Mouse (Mus musculus) large intestine, adult 2 months (tissue): ENCODE data around the gene 6430571L13Rik. TPM values are rescaled to one million over a fixed set of nuclear protein-coding genes. Genes with fewer than 3 reads are reported as not detected.
A peak's percentile ranks its signal among the peaks of the same experiment; 100 is the strongest.

Experiments used
- DNase-seq: peaks from one replicate; pipeline ENCODE4 v3.0.0-alpha.2; 2012; ENCODE audit warnings: low read depth, low spot score
- WGBS: fragments of 180-500 bp; shearing (Covaris S2); methylation state at CpG from one replicate; pipeline ENCODE4 v1.1.7; 2018; 5-methylcytosine and 5-hydroxymethylcytosine counted together
- polyA plus RNA-seq: library from polyadenylated mRNA; depleted of rRNA; stranded (reverse); fragments of >200 nt; gene quantifications from 2 replicates; pipeline ENCODE4 v1.2.3, GENCODE M21; 2012

The 6430571L13Rik gene
- polyA plus RNA-seq, 1 experiment, result 0.16 TPM

GRCm38 (mm10) chr9:107334356-107334755 is 6.0 kb upstream of the 6430571L13Rik start:
- DNase-seq, result no peak
- WGBS, result 91% methylated on average over 6 of the region's 6 CpGs

- WGBS, result 81% methylated on average over 5 of the region's 5 CpGs
- no peak for DNase-seq
Measured at GRCm38 (mm10) chr9:107335046-107335445, 5.4 kb upstream of the 6430571L13Rik start.

- 4% methylated on average over 5 of the region's 5 CpGs for WGBS
- no peak for DNase-seq
Measured at GRCm38 (mm10) chr9:107335909-107336308, 4.5 kb upstream of the 6430571L13Rik start.

- no peak for DNase-seq
- WGBS, result 82% methylated on average over 6 of the region's 6 CpGs
Measured at GRCm38 (mm10) chr9:107336386-107336785, 4.0 kb upstream of the 6430571L13Rik start.

GRCm38 (mm10) chr9:107338172-107338883 is 2.1 kb upstream of the 6430571L13Rik start, which contains the start of gene Hemk1:
Hemk1 (minus strand) TSS chr9:107338350.
- peak; percentile 53 for DNase-seq
- 3% methylated on average over 30 of the region's 30 CpGs for WGBS

- 43% methylated on average over 12 of the region's 12 CpGs for WGBS
- no peak for DNase-seq
Measured at GRCm38 (mm10) chr9:107340911-107341645, 676 bp downstream of the 6430571L13Rik start.

GRCm38 (mm10) chr9:107342201-107342709 is 1.9 kb downstream of the 6430571L13Rik start:
- WGBS, result 85% methylated on average over 11 of the region's 11 CpGs
- no peak for DNase-seq

GRCm38 (mm10) chr9:107343146-107343943 is 2.9 kb downstream of the 6430571L13Rik start:
- WGBS, result 55% methylated on average over 8 of the region's 8 CpGs

GRCm38 (mm10) chr9:107344027-107344426 is 3.6 kb downstream of the 6430571L13Rik start:
- 64% methylated on average over 6 of the region's 6 CpGs for WGBS
- no peak for DNase-seq

More at GRCm38 (mm10) chr9:107343146-107343943, 2.9 kb downstream of the 6430571L13Rik start:
- DNase-seq, result no peak

- WGBS, result 73% methylated on average over 8 of the region's 8 CpGs
- no peak for DNase-seq
Measured at GRCm38 (mm10) chr9:107346081-107346480, 5.7 kb downstream of the 6430571L13Rik start.

GRCm38 (mm10) chr9:107347586-107348183 is 7.3 kb downstream of the 6430571L13Rik start:
- WGBS, result 67% methylated on average over 9 of the region's 9 CpGs
- DNase-seq, result no peak

GRCm38 (mm10) chr9:107349321-107349720 is 8.9 kb downstream of the 6430571L13Rik start:
- WGBS, result 41% methylated on average over 7 of the region's 7 CpGs

GRCm38 (mm10) chr9:107354826-107355225 is 14.4 kb downstream of the 6430571L13Rik start:
- DNase-seq, result no peak
- 73% methylated on average over 1 of the region's 1 CpGs for WGBS

More at GRCm38 (mm10) chr9:107349321-107349720, 8.9 kb downstream of the 6430571L13Rik start:
- DNase-seq, result no peak

GRCm38 (mm10) chr9:107355870-107356765 is 15.7 kb downstream of the 6430571L13Rik start:
- 36% methylated on average over 7 of the region's 7 CpGs for WGBS
- DNase-seq, result no peak

GRCm38 (mm10) chr9:107357651-107358050 is 17.2 kb downstream of the 6430571L13Rik start:
- DNase-seq, result no peak
- WGBS, result 28% methylated on average over 5 of the region's 5 CpGs

- 19% methylated on average over 3 of the region's 3 CpGs for WGBS
Measured at GRCm38 (mm10) chr9:107360989-107361388, 20.6 kb downstream of the 6430571L13Rik start.

GRCm38 (mm10) chr9:107366644-107367043 is 26.2 kb downstream of the 6430571L13Rik start:
- WGBS, result 3% methylated on average over 3 of the region's 3 CpGs
- peak; percentile 31 for DNase-seq

More at GRCm38 (mm10) chr9:107360989-107361388, 20.6 kb downstream of the 6430571L13Rik start:
- no peak for DNase-seq

- WGBS, result 77% methylated on average over 1 of the region's 1 CpGs
- DNase-seq, result no peak
Measured at GRCm38 (mm10) chr9:107368302-107368701, 27.9 kb downstream of the 6430571L13Rik start.
